Mouse (Mus musculus) right cerebral cortex, postnatal 10 days (tissue): ENCODE measurements at regions not wholly inside any gene's neighbourhood (a gene's known extent, or its start where the extent isn't known, plus 50 kb on each side); places are given as distances from the start of the nearest gene placed in this dataset.
"Not testable (repeated sequence)": the region's sequence is repeated elsewhere in the genome, so short reads cannot be mapped to it uniquely, and the experiment has no call there.

Source experiments
- DNase-seq, 2 experiments: peaks; one replicate each; pipeline ENCODE4 v3.0.0; 2021; ENCODE audit warnings: low spot score in 2 of 2

- no peak for DNase-seq
Observed at GRCm38 (mm10) chr15:15082577-15083128, 1645.9 kb upstream of the Cdh9 start.

GRCm38 (mm10) chr15:15088696-15089095, 1639.9 kb upstream of the Cdh9 start:
- not testable (repeated sequence) for DNase-seq

GRCm38 (mm10) chr15:15089783-15090182, 1638.8 kb upstream of the Cdh9 start:
- DNase-seq, result not testable (repeated sequence)

- no peak for DNase-seq
Observed at GRCm38 (mm10) chr15:15091531-15092290, 1636.8 kb upstream of the Cdh9 start.

GRCm38 (mm10) chr15:15097391-15097790, 1631.2 kb upstream of the Cdh9 start:
- no peak for DNase-seq

- DNase-seq, result no peak
Observed at GRCm38 (mm10) chr15:15102185-15102584, 1626.4 kb upstream of the Cdh9 start.

- DNase-seq, result no peak
Observed at GRCm38 (mm10) chr15:15120109-15120508, 1608.4 kb upstream of the Cdh9 start.

GRCm38 (mm10) chr15:15148791-15149190, 1579.8 kb upstream of the Cdh9 start:
- no peak for DNase-seq

GRCm38 (mm10) chr15:15155422-15155821, 1573.1 kb upstream of the Cdh9 start:
- no peak for DNase-seq

GRCm38 (mm10) chr15:15170387-15170786, 1558.2 kb upstream of the Cdh9 start:
- no peak for DNase-seq

- peak in 1 of 2 experiments; percentile 24 for DNase-seq
Observed at GRCm38 (mm10) chr15:15220296-15220695, 1508.3 kb upstream of the Cdh9 start.

GRCm38 (mm10) chr15:15229926-15230325, 1498.6 kb upstream of the Cdh9 start:
- no peak for DNase-seq

GRCm38 (mm10) chr15:15238309-15238708, 1490.2 kb upstream of the Cdh9 start:
- DNase-seq, result peak; percentile 33 to 53
